Comparison of ENCODE assay signal across 8 mouse cellular contexts in the genomic region with DNA sequence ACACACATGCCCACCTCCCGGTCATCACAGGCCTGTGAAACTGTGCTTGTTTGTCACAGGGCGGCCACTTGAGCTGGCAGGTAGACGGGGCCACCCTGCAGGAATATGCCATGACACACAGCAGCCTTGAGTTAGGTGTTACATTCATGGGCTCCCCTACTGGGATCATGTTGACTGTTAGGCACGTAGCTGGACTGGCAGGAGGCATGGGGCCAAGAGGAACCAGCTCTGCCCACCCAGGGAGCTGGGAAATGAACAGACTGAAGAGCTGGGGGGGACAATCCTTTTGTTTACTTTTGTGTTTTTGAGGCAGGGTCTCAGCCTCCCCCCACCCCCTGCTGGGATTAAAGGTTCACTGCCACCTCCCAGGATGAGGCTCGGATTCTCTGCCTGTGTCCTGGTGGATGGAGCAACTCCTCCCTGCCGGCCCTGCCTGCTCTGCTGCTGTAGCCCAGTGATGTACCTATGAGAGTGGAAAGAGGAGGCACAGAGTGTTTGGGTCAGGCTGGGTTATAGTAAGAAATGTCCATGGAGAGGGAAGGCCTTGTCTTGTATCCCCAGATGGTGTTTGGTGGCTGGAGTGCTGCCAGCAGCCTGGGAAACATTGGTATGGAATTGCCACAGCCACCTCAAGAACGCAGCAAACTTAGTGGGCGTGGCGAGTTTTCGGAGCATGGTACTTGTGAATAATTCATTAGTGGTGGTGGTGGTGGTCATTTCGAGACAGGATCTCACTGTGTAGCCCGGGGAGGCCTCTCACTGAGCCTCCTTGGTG. TPM values are rescaled to one million over a fixed set of nuclear protein-coding genes. Genes with fewer than 3 reads are reported as not detected.
DNase-seq lines count a peak whose midpoint lies in the region; ATAC-seq and TF ChIP-seq lines count a peak whose summit lies in the region.

No protein-coding gene starts in this region.

- TF ChIP-seq CTCF in liver, embryonic 14.5 days (IDR thresholded peaks at IDR 0.05; ENCODE audit: low read depth), result no peak

- no peak for DNase-seq in kidney, postnatal 14 days
- peak; percentile 58 for DNase-seq in Muller cell, postnatal 12 days (ENCODE audit: inconsistent ontology term)
- DNase-seq in forebrain, embryonic 11.5 days (ENCODE audit: low spot score), result no peak
- DNase-seq in liver, embryonic 14.5 days (ENCODE audit: low read depth in 3 of 3, low spot score in 3 of 3), result no peak
- DNase-seq in spleen, adult 18-20 months, result no peak
- DNase-seq in spleen, adult 12 weeks (ENCODE audit: low spot score), result no peak
- no peak for DNase-seq in testis, postnatal 14 days (ENCODE audit: low spot score)

- TF ChIP-seq EP300 in liver, embryonic 14.5 days (IDR thresholded peaks at IDR 0.05; ENCODE audit: low read depth), result no peak

- peaks cover 28% of the 10 kb centered on the region for H3K4me1 ChIP-seq in kidney, embryonic 14.5 days (ENCODE audit: control insufficient read depth, insufficient read depth, low read length)
- H3K4me1 ChIP-seq in forebrain, embryonic 11.5 days (replicated peaks; ENCODE audit: control insufficient read depth, insufficient read depth, low read length), result peaks cover 14% of the 10 kb centered on the region
- peaks cover 7 to 19% of the 10 kb centered on the region in 2 experiments; a peak in 3 of 4 replicates for H3K4me1 ChIP-seq in liver, embryonic 14.5 days (replicated peaks; ENCODE audit: control insufficient read depth in 2 of 2, insufficient read depth in 2 of 2, low read length in 1 of 2)

- no peaks in the 10 kb centered on the region for H3K9me3 ChIP-seq in kidney, embryonic 14.5 days (ENCODE audit: control insufficient read depth, low read length)
- no peaks in the 10 kb centered on the region for H3K9me3 ChIP-seq in forebrain, embryonic 11.5 days (ENCODE audit: control insufficient read depth, low read length)
- no peaks in the 10 kb centered on the region for H3K9me3 ChIP-seq in liver, embryonic 14.5 days (ENCODE audit: control insufficient read depth, low read length)

- H3K4me2 ChIP-seq in kidney, embryonic 14.5 days (replicated peaks; ENCODE audit: low read depth, low read length), result peak overlapping the region; percentile 97
- peak overlapping the region; percentile 94 for H3K4me2 ChIP-seq in forebrain, embryonic 11.5 days (ENCODE audit: low read depth, low read length, severe bottlenecking)
- peak overlapping the region; percentile 90 for H3K4me2 ChIP-seq in liver, embryonic 14.5 days (ENCODE audit: low read depth)

- H3K4me3 ChIP-seq in kidney, embryonic 14.5 days (ENCODE audit: low read length), result peak overlapping the region; percentile 73
- H3K4me3 ChIP-seq in forebrain, embryonic 11.5 days (ENCODE audit: low read depth, low read length), result peak overlapping the region; percentile 71
- H3K4me3 ChIP-seq in liver, embryonic 14.5 days (ENCODE audit: insufficient read depth in 1 of 2, low read depth in 2 of 2, low read length in 2 of 2), result peak overlapping the region in 1 of 2 experiments; percentile 61; a peak in 1 of 4 replicates

- no peak for ATAC-seq in kidney, embryonic 14.5 days (ENCODE audit: low FRiP score, low TSS enrichment)
- ATAC-seq in forebrain, embryonic 11.5 days (replicated peaks; ENCODE audit: low FRiP score), result no peak
- ATAC-seq in liver, embryonic 14.5 days (ENCODE audit: insufficient read depth), result no peak

- no peak overlapping the region for H3K27ac ChIP-seq in kidney, embryonic 14.5 days (ENCODE audit: low read depth, low read length)
- H3K27ac ChIP-seq in forebrain, embryonic 11.5 days (ENCODE audit: low read depth, low read length), result no peak overlapping the region
- no peak overlapping the region for H3K27ac ChIP-seq in liver, embryonic 14.5 days

- peaks cover 20% of the 10 kb centered on the region for H3K36me3 ChIP-seq in kidney, embryonic 14.5 days (ENCODE audit: control insufficient read depth, insufficient read depth, low read length)
- no peaks in the 10 kb centered on the region; the same call in 1 of the 2 replicates for H3K36me3 ChIP-seq in forebrain, embryonic 11.5 days (ENCODE audit: control insufficient read depth, insufficient read depth, low read length)
- peaks cover 2% of the 10 kb centered on the region; the same call in 1 of the 2 replicates for H3K36me3 ChIP-seq in liver, embryonic 14.5 days (replicated peaks; ENCODE audit: control insufficient read depth, insufficient read depth, low read depth)

- H3K9ac ChIP-seq in kidney, embryonic 14.5 days (ENCODE audit: low read depth, low read length), result 0 out of 2 replicates have a peak overlapping the region, but pooled peaks have one; percentile 28
- peak overlapping the region; percentile 44 for H3K9ac ChIP-seq in forebrain, embryonic 11.5 days (ENCODE audit: low read length)
- H3K9ac ChIP-seq in liver, embryonic 14.5 days (replicated peaks), result no peak overlapping the region

- WGBS in kidney, embryonic 14.5 days, result 63% methylated on average over 12 of the region's 12 CpGs
- WGBS in forebrain, embryonic 11.5 days, result 64% methylated on average over 12 of the region's 12 CpGs
- WGBS in liver, embryonic 14.5 days (ENCODE audit: insufficient replicate concordance), result 82% methylated on average over 12 of the region's 12 CpGs

- no peaks in the 10 kb centered on the region for H3K27me3 ChIP-seq in kidney, embryonic 14.5 days (ENCODE audit: control insufficient read depth, insufficient read depth, low read length)
- no peaks in the 10 kb centered on the region for H3K27me3 ChIP-seq in forebrain, embryonic 11.5 days (ENCODE audit: control insufficient read depth, insufficient read depth, low read length)
- no peaks in the 10 kb centered on the region for H3K27me3 ChIP-seq in liver, embryonic 14.5 days (ENCODE audit: control insufficient read depth, insufficient read depth, low read length)

RNA-seq across cellular contexts. Expression of a gene that starts 2.5 kb away (rescaled TPM):
- 20.5 and 25.8 TPM in 2 replicates for polyA plus RNA-seq in kidney, embryonic 14.5 days (2014; fragmentation: Nextera tagmentation; extraction: Ambion mirVana)
- 37.2 and 49.2 TPM in 2 replicates for polyA plus RNA-seq in forebrain, embryonic 11.5 days (2014; fragmentation: Nextera tagmentation; extraction: Ambion mirVana)
- 9.3 and 9.7 TPM in 2 replicates for polyA plus RNA-seq in liver, embryonic 14.5 days (2012; rRNA removed)
- 6.4 and 7.8 TPM in 2 replicates for polyA plus RNA-seq in liver, embryonic 14.5 days (2014; fragmentation: Nextera tagmentation; extraction: Ambion mirVana)

RNA-seq across cellular contexts. Expression of a gene that starts 10.3 kb away (rescaled TPM):
- 584 and 814 TPM in 2 replicates for polyA plus RNA-seq in kidney, embryonic 14.5 days (2014; fragmentation: Nextera tagmentation; extraction: Ambion mirVana)
- 279 and 319 TPM in 2 replicates for polyA plus RNA-seq in forebrain, embryonic 11.5 days (2014; fragmentation: Nextera tagmentation; extraction: Ambion mirVana)
- polyA plus RNA-seq in liver, embryonic 14.5 days (2012; rRNA removed), result 447 and 459 TPM in 2 replicates
- 641 and 675 TPM in 2 replicates for polyA plus RNA-seq in liver, embryonic 14.5 days (2014; fragmentation: Nextera tagmentation; extraction: Ambion mirVana)

RNA-seq across cellular contexts. Expression of a gene that starts 16.7 kb away (rescaled TPM):
- 32.7 and 38.5 TPM in 2 replicates for polyA plus RNA-seq in kidney, embryonic 14.5 days (2014; fragmentation: Nextera tagmentation; extraction: Ambion mirVana)
- polyA plus RNA-seq in forebrain, embryonic 11.5 days (2014; fragmentation: Nextera tagmentation; extraction: Ambion mirVana), result 15.8 and 17.3 TPM in 2 replicates
- polyA plus RNA-seq in liver, embryonic 14.5 days (2012; rRNA removed), result 22.2 and 23.2 TPM in 2 replicates
- 13.3 and 15.3 TPM in 2 replicates for polyA plus RNA-seq in liver, embryonic 14.5 days (2014; fragmentation: Nextera tagmentation; extraction: Ambion mirVana)

RNA-seq across cellular contexts. Expression of a gene that starts 16.8 kb away (rescaled TPM):
- polyA plus RNA-seq in kidney, embryonic 14.5 days (2014; fragmentation: Nextera tagmentation; extraction: Ambion mirVana), result 0.19 and 0.59 TPM in 2 replicates
- polyA plus RNA-seq in forebrain, embryonic 11.5 days (2014; fragmentation: Nextera tagmentation; extraction: Ambion mirVana), result 0.13 TPM in 1 of 2 replicates, not detected in the other
- 0.03 and 0.17 TPM in 2 replicates for polyA plus RNA-seq in liver, embryonic 14.5 days (2012; rRNA removed)
- 0.10 and 0.13 TPM in 2 replicates for polyA plus RNA-seq in liver, embryonic 14.5 days (2014; fragmentation: Nextera tagmentation; extraction: Ambion mirVana)

RNA-seq across cellular contexts. Expression of a gene that starts 18.5 kb away (rescaled TPM):
- polyA plus RNA-seq in kidney, embryonic 14.5 days (2014; fragmentation: Nextera tagmentation; extraction: Ambion mirVana), result 55.8 and 64.6 TPM in 2 replicates
- polyA plus RNA-seq in forebrain, embryonic 11.5 days (2014; fragmentation: Nextera tagmentation; extraction: Ambion mirVana), result 56.8 and 62.6 TPM in 2 replicates
- 7.9 and 17.5 TPM in 2 replicates for polyA plus RNA-seq in liver, embryonic 14.5 days (2012; rRNA removed)
- polyA plus RNA-seq in liver, embryonic 14.5 days (2014; fragmentation: Nextera tagmentation; extraction: Ambion mirVana), result 31.9 and 32.7 TPM in 2 replicates
